Mouse (Mus musculus) kidney, embryonic 16.5 days (tissue): ENCODE results near the gene Xxylt1. TPM values are rescaled to one million over a fixed set of nuclear protein-coding genes. Genes with fewer than 3 reads are reported as not detected.

Experiments
- ATAC-seq: fragments of 200-750 bp; cut with Nextera tagmentation; 2 replicates; pipeline ENCODE4 v1.8.0; 2017; ENCODE audit warnings: moderate TSS enrichment; ENCODE audit not compliant: low FRiP score, low TSS enrichment
- H3K27ac ChIP-seq: fragments of 300-500 bp; sonication (generic); 2 replicates; pipeline ENCODE4 v1.5.1; 2014; ENCODE audit warnings: low read length
- H3K27me3 ChIP-seq: fragments of 300-500 bp; sonication (generic); 2 replicates; pipeline ENCODE4 v1.6.1; 2014; ENCODE audit warnings: low read length, control low read depth, mixed read lengths; ENCODE audit not compliant: insufficient read depth
- H3K36me3 ChIP-seq: fragments of 300-500 bp; sonication (generic); 2 replicates; pipeline ENCODE4 v1.6.1; 2014; ENCODE audit warnings: low read length, control low read depth, mixed read lengths; ENCODE audit not compliant: insufficient read depth
- H3K4me1 ChIP-seq: fragments of 300-500 bp; sonication (generic); 2 replicates; pipeline ENCODE4 v1.6.1; 2014; ENCODE audit warnings: low read length, control low read depth, mixed read lengths; ENCODE audit not compliant: insufficient read depth
- H3K4me2 ChIP-seq: fragments of 300-500 bp; sonication (generic); replicated peaks from 2 replicates; pipeline ENCODE4 v1.6.1; 2014; ENCODE audit warnings: low read depth, low read length
- H3K4me3 ChIP-seq: fragments of 300-500 bp; sonication (generic); 2 replicates; pipeline ENCODE4 v1.5.1; 2014; ENCODE audit warnings: mild to moderate bottlenecking, low read length
- H3K9ac ChIP-seq: fragments of 300-500 bp; sonication (generic); replicated peaks from 2 replicates; pipeline ENCODE4 v1.6.1; 2014; ENCODE audit warnings: low read length
- H3K9me3 ChIP-seq: fragments of 300-500 bp; sonication (generic); 2 replicates; pipeline ENCODE4 v1.6.1; 2016; ENCODE audit warnings: low read length, control low read depth
- WGBS: fragments of 180-500 bp; shearing (Covaris S2); extraction: QIAGEN DNeasy Blood & Tissue Kit; methylation state at CpG from one replicate; pipeline ENCODE4 v1.1.7; 2014; 5-methylcytosine and 5-hydroxymethylcytosine counted together
- polyA plus RNA-seq: library from polyadenylated mRNA; unstranded; fragments of >200 nt; fragmentation: Nextera tagmentation; extraction: Ambion mirVana; gene quantifications from 2 replicates; pipeline ENCODE4 v1.2.1, GENCODE M21; 2015

Xxylt1 gene
- polyA plus RNA-seq, 1 experiment from 2014 or later = 18.8 TPM

GRCm38 (mm10) chr16:31047186-31047898, 33.9 kb downstream of the Xxylt1 start:
- H3K9ac ChIP-seq = no peak overlapping the region
- no peak overlapping the region for H3K4me2 ChIP-seq
- H3K4me3 ChIP-seq = no peak overlapping the region
- no peak for ATAC-seq
- H3K4me1 ChIP-seq = peaks cover 8% of the 10 kb centered on the region; the same call in 1 of the 2 replicates
- no peaks in the 10 kb centered on the region for H3K36me3 ChIP-seq
- WGBS = 75% methylated on average over 10 of the region's 10 CpGs
- H3K9me3 ChIP-seq = no peaks in the 10 kb centered on the region
- no peaks in the 10 kb centered on the region for H3K27me3 ChIP-seq
- H3K27ac ChIP-seq = no peak overlapping the region

DNA sequence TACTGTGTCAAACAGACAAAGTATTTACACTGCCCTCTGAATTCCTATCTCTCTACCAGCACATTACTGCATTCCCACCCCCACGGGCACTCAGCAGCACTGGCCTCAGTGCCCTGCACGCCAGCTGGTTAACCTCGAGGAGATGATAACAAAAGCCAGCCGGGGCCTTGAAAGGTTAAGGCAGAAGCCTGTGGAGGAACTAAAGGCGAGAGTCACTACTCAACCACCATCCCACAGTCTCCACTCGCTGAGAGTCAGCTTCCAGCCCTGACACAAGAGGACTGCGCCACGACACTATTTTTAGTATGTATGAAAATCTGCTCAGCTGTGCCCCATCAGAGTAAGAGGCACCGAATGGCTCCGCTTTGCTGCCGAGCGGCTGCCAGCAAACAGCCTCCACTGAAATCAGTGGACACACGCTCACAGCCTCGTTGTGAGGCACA, 35.0 kb downstream of the Xxylt1 start:
- Histone ChIP-seq H3K27ac (no peak overlapping the region), H3K36me3 (no peaks in the 10 kb centered on the region)
- WGBS = 61% methylated on average over 14 of the region's 14 CpGs

GRCm38 (mm10) chr16:31045211-31045610, 36.0 kb downstream of the Xxylt1 start:
- ATAC-seq = no peak
- WGBS = 60% methylated on average over 5 of the region's 5 CpGs
- no peaks in the 10 kb centered on the region for H3K36me3 ChIP-seq
- H3K9ac ChIP-seq = no peak overlapping the region
- no peak overlapping the region for H3K4me3 ChIP-seq
- H3K4me2 ChIP-seq = no peak overlapping the region
- H3K4me1 ChIP-seq = peaks cover 5% of the 10 kb centered on the region; the same call in 1 of the 2 replicates
- no peak overlapping the region for H3K27ac ChIP-seq
- H3K27me3 ChIP-seq = no peaks in the 10 kb centered on the region
- no peaks in the 10 kb centered on the region for H3K9me3 ChIP-seq

More for the DNA sequence above, 35.0 kb downstream of the Xxylt1 start:
- no peaks in the 10 kb centered on the region for H3K9me3 ChIP-seq
- H3K27me3 ChIP-seq = no peaks in the 10 kb centered on the region
- peaks cover 5% of the 10 kb centered on the region; the same call in 1 of the 2 replicates for H3K4me1 ChIP-seq
- no peak overlapping the region for H3K4me2 ChIP-seq
- no peak overlapping the region for H3K4me3 ChIP-seq
- H3K9ac ChIP-seq = no peak overlapping the region
- ATAC-seq = no peak

DNA sequence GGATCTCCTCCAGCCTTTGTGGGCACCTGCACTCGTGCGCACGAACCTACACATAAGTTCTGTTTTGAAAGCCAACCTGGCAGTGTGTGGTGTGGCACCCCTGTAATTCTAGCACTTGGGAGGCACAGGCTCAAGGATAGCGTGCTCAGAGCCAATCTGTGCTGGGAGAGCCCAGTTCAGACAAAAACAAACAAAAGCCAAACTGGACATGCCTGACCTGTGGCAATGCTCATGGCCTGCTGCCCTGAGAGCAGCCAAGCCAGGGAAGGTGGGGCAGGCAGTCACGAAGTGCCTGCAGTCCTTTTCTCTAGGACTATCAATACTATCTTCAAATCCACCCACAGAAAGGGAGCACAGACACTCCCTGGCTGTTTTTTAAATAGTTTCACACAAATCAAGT, 38.1 kb downstream of the Xxylt1 start:
- Histone ChIP-seq H3K4me3 (no peak overlapping the region), H3K27me3 (no peaks in the 10 kb centered on the region), H3K4me2 (no peak overlapping the region), H3K36me3 (no peaks in the 10 kb centered on the region), H3K27ac (no peak overlapping the region), H3K4me1 (peaks cover 5% of the 10 kb centered on the region; the same call in 1 of the 2 replicates), H3K9me3 (no peaks in the 10 kb centered on the region), H3K9ac (no peak overlapping the region)
- ATAC-seq = no peak
- WGBS = 56% methylated on average over 5 of the region's 5 CpGs

GRCm38 (mm10) chr16:31041566-31041965, 39.7 kb downstream of the Xxylt1 start:
- H3K9ac ChIP-seq = no peak overlapping the region
- ATAC-seq = no peak
- H3K27me3 ChIP-seq = no peaks in the 10 kb centered on the region
- no peak overlapping the region for H3K4me2 ChIP-seq
- H3K9me3 ChIP-seq = no peaks in the 10 kb centered on the region
- no peak overlapping the region for H3K27ac ChIP-seq
- H3K4me1 ChIP-seq = peaks cover 5% of the 10 kb centered on the region; the same call in 1 of the 2 replicates
- no peak overlapping the region for H3K4me3 ChIP-seq
- no peaks in the 10 kb centered on the region for H3K36me3 ChIP-seq
- 100% methylated on average over 2 of the region's 2 CpGs for WGBS

DNA sequence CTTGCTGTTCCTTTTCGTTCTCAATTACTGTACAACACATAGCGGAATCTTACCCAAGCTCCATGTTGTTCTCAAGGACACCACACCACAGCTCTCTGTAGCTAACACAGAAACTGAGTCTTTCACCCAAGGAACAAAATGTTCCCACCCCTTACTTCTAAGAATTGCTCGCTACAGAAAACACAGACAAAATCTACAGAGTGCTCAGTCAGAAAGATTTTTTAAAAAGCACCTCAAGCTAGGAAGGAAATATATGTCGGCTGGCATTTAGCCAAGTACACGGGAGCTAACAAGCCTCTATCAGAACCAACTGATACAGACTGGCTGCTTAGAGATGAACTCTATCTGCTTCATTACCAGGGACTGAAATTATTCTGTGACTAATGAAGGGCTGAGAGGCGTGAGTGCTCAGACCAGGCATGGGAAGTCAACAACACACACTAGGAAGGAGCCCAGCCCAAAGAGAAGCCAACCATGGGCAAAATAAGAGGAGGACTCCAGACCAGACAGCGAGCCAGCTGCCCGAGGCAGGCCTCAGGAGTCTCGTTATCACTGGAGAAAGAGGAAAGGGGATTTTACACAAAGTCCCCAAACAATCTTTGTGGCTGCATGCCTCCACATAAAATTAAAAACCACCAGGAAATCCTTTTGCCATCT, 41.3 kb downstream of the Xxylt1 start:
- Histone ChIP-seq H3K9ac (no peak overlapping the region), H3K36me3 (no peaks in the 10 kb centered on the region), H3K9me3 (no peaks in the 10 kb centered on the region), H3K4me3 (no peak overlapping the region), H3K27ac (no peak overlapping the region), H3K4me2 (no peak overlapping the region), H3K4me1 (peaks cover 5% of the 10 kb centered on the region; the same call in 1 of the 2 replicates), H3K27me3 (no peaks in the 10 kb centered on the region)
- no peak for ATAC-seq
- 62% methylated on average over 9 of the region's 9 CpGs for WGBS

DNA sequence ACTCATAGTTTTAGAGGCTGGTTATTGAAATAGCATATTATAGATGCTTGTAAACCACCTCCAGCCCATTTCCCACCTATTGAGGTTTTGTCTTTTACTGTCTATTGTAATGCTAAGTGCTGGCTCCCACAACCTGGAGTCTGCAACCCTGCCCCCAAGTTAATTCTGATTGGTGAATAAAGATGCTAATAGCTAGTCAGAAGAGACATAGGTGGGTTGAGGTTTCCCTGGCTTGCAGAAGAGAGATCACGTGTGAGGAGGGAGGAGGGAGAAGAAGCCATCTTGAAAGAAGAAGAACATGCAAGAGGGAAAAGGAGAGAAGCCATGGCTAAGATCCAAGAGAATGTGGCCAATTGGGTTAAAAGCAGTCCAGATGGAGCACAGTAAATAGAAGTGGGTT, 43.8 kb downstream of the Xxylt1 start:
- H3K4me2 ChIP-seq = no peak overlapping the region
- H3K4me1 ChIP-seq = no peaks in the 10 kb centered on the region; the same call in 1 of the 2 replicates
- ATAC-seq = no peak
- H3K4me3 ChIP-seq = no peak overlapping the region
- H3K27me3 ChIP-seq = no peaks in the 10 kb centered on the region
- 97% methylated on average over 1 of the region's 1 CpGs for WGBS
- no peak overlapping the region for H3K27ac ChIP-seq
- no peaks in the 10 kb centered on the region for H3K9me3 ChIP-seq
- H3K9ac ChIP-seq = no peak overlapping the region
- H3K36me3 ChIP-seq = no peaks in the 10 kb centered on the region

- H3K4me2 ChIP-seq = no peak overlapping the region
- WGBS = 86% methylated on average over 8 of the region's 8 CpGs
- H3K9me3 ChIP-seq = no peaks in the 10 kb centered on the region
- H3K9ac ChIP-seq = no peak overlapping the region
- no peak overlapping the region for H3K4me3 ChIP-seq
- no peaks in the 10 kb centered on the region for H3K27me3 ChIP-seq
- H3K4me1 ChIP-seq = no peaks in the 10 kb centered on the region; the same call in 1 of the 2 replicates
- H3K27ac ChIP-seq = no peak overlapping the region
- H3K36me3 ChIP-seq = no peaks in the 10 kb centered on the region
- ATAC-seq = no peak
Measured at GRCm38 (mm10) chr16:31035651-31036245, 45.5 kb downstream of the Xxylt1 start.

- 66% methylated on average over 7 of the region's 7 CpGs for WGBS
- Histone ChIP-seq H3K36me3 (no peaks in the 10 kb centered on the region), H3K4me2 (no peak overlapping the region), H3K9me3 (no peaks in the 10 kb centered on the region), H3K27ac (peak overlapping the region; percentile 19; the same call in 1 of the 2 replicates), H3K27me3 (no peaks in the 10 kb centered on the region), H3K4me3 (no peak overlapping the region), H3K4me1 (no peaks in the 10 kb centered on the region; the same call in 1 of the 2 replicates), H3K9ac (no peak overlapping the region)
- no peak for ATAC-seq
Measured at GRCm38 (mm10) chr16:31035235-31035634, 46.0 kb downstream of the Xxylt1 start.
